Mouse (Mus musculus): ENCODE data around the gene Tspan17.

DNA sequence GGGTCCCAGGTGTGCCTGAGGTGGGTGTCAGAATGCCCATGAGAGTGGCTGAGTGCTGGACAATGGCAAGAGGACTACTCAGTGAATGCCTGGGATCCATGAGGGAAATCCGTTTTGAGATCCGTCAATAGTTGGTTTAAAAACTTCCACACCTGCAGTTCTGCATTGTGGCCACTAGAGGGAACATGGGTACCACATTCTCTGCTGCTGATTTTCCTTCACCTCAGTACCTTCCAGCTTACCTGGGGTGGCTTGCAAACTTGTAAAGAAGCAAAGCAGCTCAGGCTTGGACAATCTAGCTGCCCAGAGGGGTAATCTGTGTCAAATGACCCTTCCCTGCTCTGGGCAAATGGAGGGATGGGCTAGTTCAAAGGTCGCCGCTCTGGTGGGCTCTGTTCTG lies 8.2 kb downstream of the Tspan17 start:
- TF ChIP-seq POLR2A (IDR thresholded peaks at IDR 0.05; ENCODE audit: borderline replicate concordance, control insufficient read depth, low read depth, low read length): no peak
- peak; percentile 67 for TF ChIP-seq CTCF (IDR thresholded peaks at IDR 0.05; ENCODE audit: control insufficient read depth, insufficient read depth, low read length)

Data from bone marrow, adult 2 months (tissue).